Mouse (Mus musculus) stomach, embryonic 15.5 days (tissue): ENCODE data around the gene Fndc8. TPM values are rescaled to one million over a fixed set of nuclear protein-coding genes. Genes with fewer than 3 reads are reported as not detected.
A peak's percentile ranks its signal among the peaks of the same experiment; 100 is the strongest.

Experiments used
- ATAC-seq: fragments of 200-750 bp; cut with Nextera tagmentation; 2 replicates; pipeline ENCODE4 v1.8.0; 2017; ENCODE audit warnings: low read depth, moderate number of reproducible peaks, moderate TSS enrichment; ENCODE audit not compliant: insufficient read depth, low FRiP score
- H3K27ac ChIP-seq: fragments of 300-500 bp; sonication (generic); 2 replicates; pipeline ENCODE4 v1.5.1; 2015; ENCODE audit warnings: mild to moderate bottlenecking, inconsistent platforms
- H3K27me3 ChIP-seq: fragments of 300-500 bp; sonication (generic); replicated peaks from 2 replicates; pipeline ENCODE4 v1.6.1; 2015; ENCODE audit warnings: inconsistent platforms
- H3K36me3 ChIP-seq: fragments of 300-500 bp; sonication (generic); 2 replicates; pipeline ENCODE4 v1.6.1; 2015; ENCODE audit warnings: inconsistent platforms
- H3K4me1 ChIP-seq: fragments of 300-500 bp; sonication (generic); 2 replicates; pipeline ENCODE4 v1.6.1; 2015; ENCODE audit warnings: inconsistent platforms
- H3K4me2 ChIP-seq: fragments of 300-500 bp; sonication (generic); 2 replicates; pipeline ENCODE4 v1.6.1; 2015; ENCODE audit warnings: mild to moderate bottlenecking, inconsistent platforms
- H3K4me3 ChIP-seq: fragments of 300-500 bp; sonication (generic); replicated peaks from 2 replicates; pipeline ENCODE4 v1.5.1; 2015; ENCODE audit warnings: inconsistent platforms
- H3K9ac ChIP-seq: fragments of 300-500 bp; sonication (generic); 2 replicates; pipeline ENCODE4 v1.6.1; 2015; ENCODE audit warnings: inconsistent platforms
- H3K9me3 ChIP-seq: fragments of 300-500 bp; sonication (generic); 2 replicates; pipeline ENCODE4 v1.6.1; 2016; ENCODE audit warnings: inconsistent platforms
- WGBS: fragments of 180-500 bp; shearing (Covaris S2); methylation state at CpG from one replicate; pipeline ENCODE4 v1.1.7; 2015; 5-methylcytosine and 5-hydroxymethylcytosine counted together
- polyA plus RNA-seq: library from polyadenylated mRNA; unstranded; fragments of >200 nt; fragmentation: Nextera tagmentation; extraction: Ambion mirVana; gene quantifications from 2 replicates; pipeline ENCODE4 v1.2.1, GENCODE M21; 2015

Fndc8 gene
- 0.13 and 0.15 TPM in 2 replicates for polyA plus RNA-seq

- no peak for ATAC-seq
- WGBS, result 49% methylated on average over 7 of the region's 7 CpGs
- no peak within 1 kb of the TSS for H3K4me2 ChIP-seq
- no peaks in the 10 kb centered on the region for H3K9me3 ChIP-seq
- no peak within 1 kb of the TSS for H3K4me3 ChIP-seq
- H3K27ac ChIP-seq, result no peak within 1 kb of the TSS
- peaks cover 15% of the 10 kb centered on the region for H3K4me1 ChIP-seq
- H3K27me3 ChIP-seq, result 0 out of 2 replicates have a peak, but pooled peaks cover 3% of the 10 kb centered on the region
- no peak within 1 kb of the TSS for H3K9ac ChIP-seq
- H3K36me3 ChIP-seq, result no peaks in the 10 kb centered on the region
Measured at GRCm38 (mm10) chr11:82891936-82892335, at the start of gene Fndc8. Gene Fndc8 (plus strand): TSS chr11:82892124.

GRCm38 (mm10) chr11:82844771-82845414, 47.0 kb upstream of the Fndc8 start:
- peak overlapping the region; percentile 19; the same call in 1 of the 2 replicates for H3K4me3 ChIP-seq
- WGBS, result 64% methylated on average over 11 of the region's 11 CpGs
- ATAC-seq, result no peak
- peaks cover 4% of the 10 kb centered on the region for H3K4me1 ChIP-seq
- no peaks in the 10 kb centered on the region for H3K36me3 ChIP-seq
- peak overlapping the region; percentile 45; the same call in 1 of the 2 replicates for H3K4me2 ChIP-seq
- no peaks in the 10 kb centered on the region for H3K9me3 ChIP-seq
- H3K27ac ChIP-seq, result no peak overlapping the region
- H3K9ac ChIP-seq, result no peak overlapping the region
- H3K27me3 ChIP-seq, result no peaks in the 10 kb centered on the region

GRCm38 (mm10) chr11:82845415-82846078, 46.4 kb upstream of the Fndc8 start:
- H3K27ac ChIP-seq, result peak overlapping the region; percentile 71

GRCm38 (mm10) chr11:82846079-82846436, 45.9 kb upstream of the Fndc8 start:
- Histone ChIP-seq H3K9ac (no peak overlapping the region), H3K9me3 (no peaks in the 10 kb centered on the region), H3K4me3 (no peak overlapping the region), H3K27ac (peak overlapping the region; percentile 71), H3K27me3 (no peaks in the 10 kb centered on the region), H3K36me3 (no peaks in the 10 kb centered on the region), H3K4me1 (peaks cover 10% of the 10 kb centered on the region), H3K4me2 (peak overlapping the region; percentile 45)
- WGBS, result 26% methylated on average over 4 of the region's 4 CpGs
- ATAC-seq, result peak; percentile 79; the same call in 1 of the 2 replicates

More at GRCm38 (mm10) chr11:82845415-82846078, 46.4 kb upstream of the Fndc8 start:
- Histone ChIP-seq H3K4me3 (peak overlapping the region; percentile 19; the same call in 1 of the 2 replicates), H3K36me3 (no peaks in the 10 kb centered on the region), H3K9ac (no peak overlapping the region), H3K27me3 (no peaks in the 10 kb centered on the region), H3K4me2 (peak overlapping the region; percentile 45), H3K4me1 (peaks cover 10% of the 10 kb centered on the region), H3K9me3 (no peaks in the 10 kb centered on the region)
- ATAC-seq, result peak; percentile 91
- WGBS, result 23% methylated on average over 16 of the region's 16 CpGs

GRCm38 (mm10) chr11:82846938-82847337, 45.0 kb upstream of the Fndc8 start:
- H3K9me3 ChIP-seq, result no peaks in the 10 kb centered on the region
- ATAC-seq, result no peak
- no peak overlapping the region for H3K4me2 ChIP-seq
- no peak overlapping the region for H3K27ac ChIP-seq
- H3K9ac ChIP-seq, result no peak overlapping the region
- peaks cover 10% of the 10 kb centered on the region for H3K4me1 ChIP-seq
- H3K27me3 ChIP-seq, result no peaks in the 10 kb centered on the region
- H3K4me3 ChIP-seq, result no peak overlapping the region
- 77% methylated on average over 3 of the region's 3 CpGs for WGBS
- H3K36me3 ChIP-seq, result no peaks in the 10 kb centered on the region

GRCm38 (mm10) chr11:82847571-82848000, 44.3 kb upstream of the Fndc8 start:
- Histone ChIP-seq H3K36me3 (no peaks in the 10 kb centered on the region), H3K9me3 (no peaks in the 10 kb centered on the region), H3K4me2 (no peak overlapping the region), H3K9ac (no peak overlapping the region), H3K27me3 (no peaks in the 10 kb centered on the region), H3K27ac (no peak overlapping the region), H3K4me3 (no peak overlapping the region), H3K4me1 (peaks cover 10% of the 10 kb centered on the region)
- ATAC-seq, result peak; percentile 84
- 51% methylated on average over 6 of the region's 6 CpGs for WGBS

GRCm38 (mm10) chr11:82850259-82850658, 41.7 kb upstream of the Fndc8 start:
- H3K27ac ChIP-seq, result no peak overlapping the region
- H3K4me1 ChIP-seq, result peaks cover 10% of the 10 kb centered on the region
- H3K36me3 ChIP-seq, result no peaks in the 10 kb centered on the region
- no peaks in the 10 kb centered on the region for H3K27me3 ChIP-seq
- no peak overlapping the region for H3K4me2 ChIP-seq
- no peak overlapping the region for H3K9ac ChIP-seq
- no peaks in the 10 kb centered on the region for H3K9me3 ChIP-seq
- no peak overlapping the region for H3K4me3 ChIP-seq
- ATAC-seq, result no peak
- 80% methylated on average over 5 of the region's 5 CpGs for WGBS

GRCm38 (mm10) chr11:82852115-82852514, 39.8 kb upstream of the Fndc8 start:
- H3K27ac ChIP-seq, result no peak overlapping the region

GRCm38 (mm10) chr11:82852540-82852939, 39.4 kb upstream of the Fndc8 start:
- no peak for ATAC-seq
- no peak overlapping the region for H3K9ac ChIP-seq

More at GRCm38 (mm10) chr11:82852115-82852514, 39.8 kb upstream of the Fndc8 start:
- 84% methylated on average over 11 of the region's 11 CpGs for WGBS
- no peak for ATAC-seq
- no peak overlapping the region for H3K9ac ChIP-seq
- H3K4me1 ChIP-seq, result 0 out of 2 replicates have a peak, but pooled peaks cover 9% of the 10 kb centered on the region
- no peak overlapping the region for H3K4me3 ChIP-seq
- H3K27me3 ChIP-seq, result no peaks in the 10 kb centered on the region
- H3K4me2 ChIP-seq, result no peak overlapping the region
- no peaks in the 10 kb centered on the region for H3K36me3 ChIP-seq
- no peaks in the 10 kb centered on the region for H3K9me3 ChIP-seq

GRCm38 (mm10) chr11:82852958-82853357, 39.0 kb upstream of the Fndc8 start:
- Histone ChIP-seq H3K36me3 (no peaks in the 10 kb centered on the region), H3K4me3 (no peak overlapping the region), H3K9me3 (no peaks in the 10 kb centered on the region), H3K27ac (no peak overlapping the region), H3K9ac (no peak overlapping the region), H3K27me3 (no peaks in the 10 kb centered on the region), H3K4me1 (0 out of 2 replicates have a peak, but pooled peaks cover 9% of the 10 kb centered on the region), H3K4me2 (no peak overlapping the region)
- WGBS, result 76% methylated on average over 7 of the region's 7 CpGs
- ATAC-seq, result no peak

More at GRCm38 (mm10) chr11:82852540-82852939, 39.4 kb upstream of the Fndc8 start:
- H3K4me2 ChIP-seq, result no peak overlapping the region
- H3K9me3 ChIP-seq, result no peaks in the 10 kb centered on the region
- H3K4me3 ChIP-seq, result no peak overlapping the region
- H3K4me1 ChIP-seq, result 0 out of 2 replicates have a peak, but pooled peaks cover 9% of the 10 kb centered on the region
- no peak overlapping the region for H3K27ac ChIP-seq
- WGBS, result 79% methylated on average over 10 of the region's 10 CpGs
- no peaks in the 10 kb centered on the region for H3K27me3 ChIP-seq
- no peaks in the 10 kb centered on the region for H3K36me3 ChIP-seq

GRCm38 (mm10) chr11:82854111-82854510, 37.8 kb upstream of the Fndc8 start:
- Histone ChIP-seq H3K4me3 (no peak overlapping the region), H3K4me2 (no peak overlapping the region), H3K9ac (no peak overlapping the region), H3K36me3 (no peaks in the 10 kb centered on the region), H3K4me1 (0 out of 2 replicates have a peak, but pooled peaks cover 9% of the 10 kb centered on the region), H3K27ac (no peak overlapping the region), H3K27me3 (no peaks in the 10 kb centered on the region), H3K9me3 (no peaks in the 10 kb centered on the region)
- no peak for ATAC-seq
- WGBS, result 83% methylated on average over 6 of the region's 6 CpGs
